Mouse (Mus musculus) hindbrain, embryonic 14.5 days (tissue): Measurements from ENCODE around the gene Npas1. TPM values are rescaled to one million over a fixed set of nuclear protein-coding genes. Genes with fewer than 3 reads are reported as not detected.
A peak's percentile ranks its signal among the peaks of the same experiment; 100 is the strongest.

Source experiments
- ATAC-seq: fragments of 200-750 bp; cut with Nextera tagmentation; 2 replicates; pipeline ENCODE4 v1.8.0; 2017; ENCODE audit warnings: moderate number of reproducible peaks, mild to moderate bottlenecking, moderate TSS enrichment, moderate library complexity; ENCODE audit not compliant: low FRiP score
- DNase-seq: peaks from one replicate; pipeline ENCODE4 v3.0.0-alpha.2; 2015; ENCODE audit warnings: low spot score
- H3K27ac ChIP-seq: fragments of 300-500 bp; sonication (generic); 2 replicates; pipeline ENCODE4 v1.5.1; 2014; ENCODE audit warnings: mild to moderate bottlenecking, moderate library complexity
- H3K27me3 ChIP-seq: fragments of 300-500 bp; sonication (generic); 2 replicates; pipeline ENCODE4 v1.6.1; 2014; ENCODE audit warnings: mild to moderate bottlenecking, low read length, mixed read lengths; ENCODE audit not compliant: control insufficient read depth, insufficient read depth
- H3K36me3 ChIP-seq: fragments of 300-500 bp; sonication (generic); replicated peaks from 2 replicates; pipeline ENCODE4 v1.6.1; 2014; ENCODE audit not compliant: control insufficient read depth, insufficient read depth
- H3K4me1 ChIP-seq: fragments of 300-500 bp; sonication (generic); replicated peaks from 2 replicates; pipeline ENCODE4 v1.6.1; 2014; ENCODE audit warnings: antibody characterized with exemption, low read length, mixed read lengths; ENCODE audit not compliant: control insufficient read depth, insufficient read depth
- H3K4me2 ChIP-seq: fragments of 300-500 bp; sonication (generic); replicated peaks from 2 replicates; pipeline ENCODE4 v1.6.1; 2014; ENCODE audit warnings: mild to moderate bottlenecking, moderate library complexity
- H3K4me3 ChIP-seq: fragments of 300-500 bp; sonication (generic); replicated peaks from 2 replicates; pipeline ENCODE4 v1.5.1; 2014; ENCODE audit warnings: mild to moderate bottlenecking, low read length
- H3K9ac ChIP-seq: fragments of 300-500 bp; sonication (generic); 2 replicates; pipeline ENCODE4 v1.6.1; 2014
- H3K9me3 ChIP-seq: fragments of 300-500 bp; sonication (generic); 2 replicates; pipeline ENCODE4 v1.6.1; 2016; ENCODE audit warnings: low read length; ENCODE audit not compliant: control insufficient read depth
- WGBS: fragments of 180-500 bp; shearing (Covaris S2); extraction: QIAGEN DNeasy Blood & Tissue Kit; methylation state at CpG from one replicate; pipeline ENCODE4 v1.1.7; 2014; 5-methylcytosine and 5-hydroxymethylcytosine counted together
- polyA plus RNA-seq: library from polyadenylated mRNA; unstranded; fragments of >200 nt; fragmentation: Nextera tagmentation; extraction: Ambion mirVana; gene quantifications from 2 replicates; pipeline ENCODE4 v1.2.1, GENCODE M21; 2014

Gene Npas1
- polyA plus RNA-seq, 1 experiment from 2014 or later: 2.2 TPM

GRCm38 (mm10) chr7:16461705-16462104, 15.8 kb downstream of the Npas1 start:
- no peak overlapping the region for H3K9ac ChIP-seq

GRCm38 (mm10) chr7:16461151-16461550, 16.4 kb downstream of the Npas1 start:
- Histone ChIP-seq H3K27ac (no peak overlapping the region), H3K9me3 (no peaks in the 10 kb centered on the region), H3K4me3 (no peak overlapping the region), H3K27me3 (no peaks in the 10 kb centered on the region), H3K4me1 (no peaks in the 10 kb centered on the region), H3K36me3 (no peaks in the 10 kb centered on the region; the same call in none of the 2 replicates), H3K4me2 (no peak overlapping the region), H3K9ac (no peak overlapping the region)
- ATAC-seq (no peak), DNase-seq (no peak)
- WGBS: 57% methylated on average over 6 of the region's 6 CpGs

More at GRCm38 (mm10) chr7:16461705-16462104, 15.8 kb downstream of the Npas1 start:
- no peaks in the 10 kb centered on the region for H3K9me3 ChIP-seq
- ATAC-seq (no peak), DNase-seq (no peak)
- no peak overlapping the region for H3K4me2 ChIP-seq
- no peaks in the 10 kb centered on the region; the same call in 1 of the 2 replicates for H3K36me3 ChIP-seq
- 73% methylated on average over 6 of the region's 6 CpGs for WGBS
- H3K4me1 ChIP-seq: no peaks in the 10 kb centered on the region
- H3K27me3 ChIP-seq: no peaks in the 10 kb centered on the region
- H3K4me3 ChIP-seq: no peak overlapping the region
- no peak overlapping the region for H3K27ac ChIP-seq

GRCm38 (mm10) chr7:16460566-16460965, 17.0 kb downstream of the Npas1 start:
- Histone ChIP-seq H3K9ac (no peak overlapping the region), H3K36me3 (peaks cover 2% of the 10 kb centered on the region), H3K4me1 (no peaks in the 10 kb centered on the region), H3K27me3 (no peaks in the 10 kb centered on the region), H3K27ac (no peak overlapping the region), H3K9me3 (no peaks in the 10 kb centered on the region), H3K4me2 (no peak overlapping the region), H3K4me3 (no peak overlapping the region)
- 70% methylated on average over 13 of the region's 13 CpGs for WGBS
- no peak for DNase-seq
- no peak for ATAC-seq

GRCm38 (mm10) chr7:16456289-16456688, 21.2 kb downstream of the Npas1 start:
- Histone ChIP-seq H3K27ac (no peak overlapping the region), H3K9me3 (no peaks in the 10 kb centered on the region), H3K27me3 (no peaks in the 10 kb centered on the region), H3K4me1 (peaks cover 8% of the 10 kb centered on the region; the same call in 1 of the 2 replicates), H3K4me3 (no peak overlapping the region), H3K36me3 (peaks cover 7% of the 10 kb centered on the region), H3K4me2 (no peak overlapping the region), H3K9ac (no peak overlapping the region)
- no peak for DNase-seq
- 87% methylated on average over 5 of the region's 5 CpGs for WGBS
- ATAC-seq: no peak

GRCm38 (mm10) chr7:16455016-16455415, 22.5 kb downstream of the Npas1 start:
- Histone ChIP-seq H3K36me3 (peaks cover 7% of the 10 kb centered on the region), H3K4me3 (no peak overlapping the region), H3K4me1 (peaks cover 8% of the 10 kb centered on the region; the same call in 1 of the 2 replicates), H3K4me2 (no peak overlapping the region), H3K27ac (no peak overlapping the region), H3K27me3 (no peaks in the 10 kb centered on the region), H3K9me3 (no peaks in the 10 kb centered on the region), H3K9ac (no peak overlapping the region)
- WGBS: 93% methylated on average over 14 of the region's 14 CpGs
- no peak for ATAC-seq
- DNase-seq: no peak

- H3K9me3 ChIP-seq: no peaks in the 10 kb centered on the region
- peak overlapping the region; percentile 69 for H3K9ac ChIP-seq
- H3K4me3 ChIP-seq: peak overlapping the region; percentile 66
- H3K36me3 ChIP-seq: peaks cover 7% of the 10 kb centered on the region
- H3K27ac ChIP-seq: peak overlapping the region; percentile 66
- under 1% methylated on average over 23 of the region's 23 CpGs for WGBS
- peak overlapping the region; percentile 78 for H3K4me2 ChIP-seq
- DNase-seq (peak; percentile 75), ATAC-seq (peak; percentile 82)
- H3K4me1 ChIP-seq: peaks cover 8% of the 10 kb centered on the region; the same call in 1 of the 2 replicates
- H3K27me3 ChIP-seq: no peaks in the 10 kb centered on the region
Measured at GRCm38 (mm10) chr7:16453118-16453711, 24.3 kb downstream of the Npas1 start.

- H3K4me3 ChIP-seq: peak within 1 kb of the TSS; percentile 66
- H3K27me3 ChIP-seq: no peaks in the 10 kb centered on the region
- H3K4me2 ChIP-seq: peak within 1 kb of the TSS; percentile 78
- DNase-seq (peak; percentile 83), ATAC-seq (peak; percentile 97)
- peaks cover 7% of the 10 kb centered on the region for H3K36me3 ChIP-seq
- peak within 1 kb of the TSS; percentile 69 for H3K9ac ChIP-seq
- H3K27ac ChIP-seq: peak within 1 kb of the TSS; percentile 66
- H3K9me3 ChIP-seq: no peaks in the 10 kb centered on the region
- WGBS: 1% methylated on average over 30 of the region's 30 CpGs
- H3K4me1 ChIP-seq: peaks cover 8% of the 10 kb centered on the region; the same call in 1 of the 2 replicates
Measured at GRCm38 (mm10) chr7:16452587-16453073, 24.9 kb downstream of the Npas1 start, which contains the start of gene Tmem160. Gene Tmem160, plus strand, starts transcription at chr7:16452779.

- WGBS: 84% methylated on average over 6 of the region's 6 CpGs
- DNase-seq (no peak), ATAC-seq (no peak)
- H3K4me3 ChIP-seq: no peak overlapping the region
- H3K27ac ChIP-seq: no peak overlapping the region
- no peak overlapping the region for H3K9ac ChIP-seq
- H3K4me2 ChIP-seq: no peak overlapping the region
- no peaks in the 10 kb centered on the region for H3K9me3 ChIP-seq
- H3K4me1 ChIP-seq: peaks cover 8% of the 10 kb centered on the region; the same call in 1 of the 2 replicates
- H3K36me3 ChIP-seq: peaks cover 7% of the 10 kb centered on the region
- no peaks in the 10 kb centered on the region for H3K27me3 ChIP-seq
Measured at GRCm38 (mm10) chr7:16451656-16452055, 25.9 kb downstream of the Npas1 start.

- Histone ChIP-seq H3K4me1 (no peaks in the 10 kb centered on the region), H3K4me2 (no peak overlapping the region), H3K27me3 (no peaks in the 10 kb centered on the region), H3K4me3 (no peak overlapping the region), H3K9me3 (no peaks in the 10 kb centered on the region), H3K36me3 (peaks cover 8% of the 10 kb centered on the region), H3K9ac (no peak overlapping the region), H3K27ac (no peak overlapping the region)
- no peak for DNase-seq
- no peak for ATAC-seq
Measured at GRCm38 (mm10) chr7:16441241-16441640, 36.3 kb downstream of the Npas1 start.
